Mouse (Mus musculus): ENCODE results near the gene Alkbh5. TPM values are rescaled to one million over a fixed set of nuclear protein-coding genes. Genes with fewer than 3 reads are reported as not detected.
A peak's percentile ranks its signal among the peaks of the same experiment; 100 is the strongest.
"Not testable (repeated sequence)": the region's sequence is repeated elsewhere in the genome, so short reads cannot be mapped to it uniquely, and the experiment has no call there.

The Alkbh5 gene
- polyA plus RNA-seq, 1 experiment from 2014 or later: 32.1 TPM

GRCm38 (mm10) chr11:60543211-60543610, 7.0 kb downstream of the Alkbh5 start:
- not testable (repeated sequence) for ATAC-seq (ENCODE audit: extremely low read depth, insufficient number of reproducible peaks, low FRiP score, low TSS enrichment); H3K27me3 ChIP-seq (replicated peaks); H3K27ac ChIP-seq (replicated peaks); H3K9me3 ChIP-seq; H3K4me2 ChIP-seq; H3K4me3 ChIP-seq
- Histone ChIP-seq H3K36me3 (peaks cover 62% of the 10 kb centered on the region), H3K9ac (peak overlapping the region; percentile 45; the same call in 1 of the 2 replicates), H3K4me1 (peaks cover 89% of the 10 kb centered on the region)
- WGBS: 90% methylated on average over 5 of the region's 5 CpGs

- Histone ChIP-seq H3K27ac (replicated peaks) (peak overlapping the region; percentile 40), H3K4me1 (peaks cover 90% of the 10 kb centered on the region), H3K27me3 (replicated peaks) (no peaks in the 10 kb centered on the region), H3K4me3 (no peak overlapping the region), H3K9ac (no peak overlapping the region), H3K4me2 (0 out of 2 replicates have a peak overlapping the region, but pooled peaks have one; percentile 13), H3K36me3 (peaks cover 78% of the 10 kb centered on the region), H3K9me3 (no peaks in the 10 kb centered on the region)
- no peak for ATAC-seq (ENCODE audit: extremely low read depth, insufficient number of reproducible peaks, low FRiP score, low TSS enrichment)
- 67% methylated on average over 4 of the region's 4 CpGs for WGBS
Observed at GRCm38 (mm10) chr11:60545433-60545832, 9.3 kb downstream of the Alkbh5 start.

- H3K27ac ChIP-seq (replicated peaks): peak overlapping the region; percentile 71
- WGBS: 32% methylated on average over 3 of the region's 3 CpGs
- peaks cover 69% of the 10 kb centered on the region for H3K4me1 ChIP-seq
- H3K4me3 ChIP-seq: no peak overlapping the region
- peak overlapping the region; percentile 40 for H3K4me2 ChIP-seq
- peaks cover 81% of the 10 kb centered on the region for H3K36me3 ChIP-seq
- H3K27me3 ChIP-seq (replicated peaks): no peaks in the 10 kb centered on the region
- H3K9ac ChIP-seq: peak overlapping the region; percentile 37; the same call in 1 of the 2 replicates
- ATAC-seq (ENCODE audit: extremely low read depth, insufficient number of reproducible peaks, low FRiP score, low TSS enrichment): no peak; the same call in 1 of the 2 replicates
- H3K9me3 ChIP-seq: no peaks in the 10 kb centered on the region
Observed at GRCm38 (mm10) chr11:60548112-60548511, 11.9 kb downstream of the Alkbh5 start.

GRCm38 (mm10) chr11:60553091-60553490, 16.9 kb downstream of the Alkbh5 start:
- Histone ChIP-seq H3K4me3 (no peak overlapping the region), H3K36me3 (peaks cover 96% of the 10 kb centered on the region), H3K4me2 (no peak overlapping the region), H3K4me1 (peaks cover 20% of the 10 kb centered on the region), H3K9ac (no peak overlapping the region), H3K9me3 (no peaks in the 10 kb centered on the region), H3K27me3 (replicated peaks) (no peaks in the 10 kb centered on the region), H3K27ac (replicated peaks) (no peak overlapping the region)
- ATAC-seq (ENCODE audit: extremely low read depth, insufficient number of reproducible peaks, low FRiP score, low TSS enrichment): no peak

- WGBS: 94% methylated on average over 3 of the region's 3 CpGs
- H3K4me1 ChIP-seq: 0 out of 2 replicates have a peak, but pooled peaks cover 3% of the 10 kb centered on the region
- no peak for ATAC-seq (ENCODE audit: extremely low read depth, insufficient number of reproducible peaks, low FRiP score, low TSS enrichment)
Observed at GRCm38 (mm10) chr11:60557675-60558074, 21.5 kb downstream of the Alkbh5 start.

GRCm38 (mm10) chr11:60559342-60559741, 23.2 kb downstream of the Alkbh5 start:
- H3K9me3 ChIP-seq: no peaks in the 10 kb centered on the region
- ATAC-seq (ENCODE audit: extremely low read depth, insufficient number of reproducible peaks, low FRiP score, low TSS enrichment): no peak
- no peaks in the 10 kb centered on the region for H3K27me3 ChIP-seq (replicated peaks)
- H3K4me2 ChIP-seq: no peak overlapping the region
- no peak overlapping the region for H3K4me3 ChIP-seq
- H3K9ac ChIP-seq: no peak overlapping the region
- peaks cover 54% of the 10 kb centered on the region for H3K36me3 ChIP-seq
- 11% methylated on average over 3 of the region's 3 CpGs for WGBS
- 0 out of 2 replicates have a peak, but pooled peaks cover 3% of the 10 kb centered on the region for H3K4me1 ChIP-seq
- no peak overlapping the region for H3K27ac ChIP-seq (replicated peaks)

More at GRCm38 (mm10) chr11:60557675-60558074, 21.5 kb downstream of the Alkbh5 start:
- Histone ChIP-seq H3K27me3 (replicated peaks) (no peaks in the 10 kb centered on the region), H3K36me3 (peaks cover 71% of the 10 kb centered on the region), H3K9ac (no peak overlapping the region), H3K27ac (replicated peaks) (no peak overlapping the region), H3K4me2 (no peak overlapping the region), H3K9me3 (no peaks in the 10 kb centered on the region), H3K4me3 (no peak overlapping the region)

- not testable (repeated sequence) for H3K27ac ChIP-seq (replicated peaks); H3K4me3 ChIP-seq; H3K4me2 ChIP-seq; H3K36me3 ChIP-seq; ATAC-seq (ENCODE audit: extremely low read depth, insufficient number of reproducible peaks, low FRiP score, low TSS enrichment); H3K9me3 ChIP-seq; H3K4me1 ChIP-seq; H3K27me3 ChIP-seq (replicated peaks); H3K9ac ChIP-seq
- 75% methylated on average over 12 of the region's 12 CpGs for whole genome bisulfite sequencing
Observed at GRCm38 (mm10) chr11:60574006-60574405, 37.8 kb downstream of the Alkbh5 start.

Other genes with a start within 250 kb of the Alkbh5 start
- gene Tom1l2, start 183.5 kb upstream of the Alkbh5 start, polyA plus RNA-seq (2015; fragmentation: Nextera tagmentation; extraction: Ambion mirVana): 27.5 and 28.7 TPM in 2 replicates
- gene Drc3, start 183.1 kb upstream of the Alkbh5 start, polyA plus RNA-seq (2015; fragmentation: Nextera tagmentation; extraction: Ambion mirVana): 2.4 TPM in 2 replicates
- gene Gid4, start 119.2 kb upstream of the Alkbh5 start, polyA plus RNA-seq (2015; fragmentation: Nextera tagmentation; extraction: Ambion mirVana): 15.1 and 17.6 TPM in 2 replicates
- 50.2 and 54.0 TPM in 2 replicates for gene Atpaf2, start 117.9 kb upstream of the Alkbh5 start, polyA plus RNA-seq (2015; fragmentation: Nextera tagmentation; extraction: Ambion mirVana)
- 70.9 and 72.3 TPM in 2 replicates for gene Drg2, start 81.8 kb upstream of the Alkbh5 start, polyA plus RNA-seq (2015; fragmentation: Nextera tagmentation; extraction: Ambion mirVana)
- gene Myo15, start 67.0 kb upstream of the Alkbh5 start, polyA plus RNA-seq (2015; fragmentation: Nextera tagmentation; extraction: Ambion mirVana): 0.03 and 0.05 TPM in 2 replicates
- gene Llgl1, start 163.3 kb downstream of the Alkbh5 start, polyA plus RNA-seq (2015; fragmentation: Nextera tagmentation; extraction: Ambion mirVana): 34.0 and 34.1 TPM in 2 replicates
- 75.4 and 79.1 TPM in 2 replicates for gene Flii, start 190.9 kb downstream of the Alkbh5 start, polyA plus RNA-seq (2015; fragmentation: Nextera tagmentation; extraction: Ambion mirVana)
- 17.4 and 17.7 TPM in 2 replicates for gene Mief2, start 192.0 kb downstream of the Alkbh5 start, polyA plus RNA-seq (2015; fragmentation: Nextera tagmentation; extraction: Ambion mirVana)
- gene Top3a, start 241.0 kb downstream of the Alkbh5 start, polyA plus RNA-seq (2015; fragmentation: Nextera tagmentation; extraction: Ambion mirVana): 9.7 and 11.0 TPM in 2 replicates
- 3.7 and 3.9 TPM in 2 replicates for gene Smcr8, start 241.1 kb downstream of the Alkbh5 start, polyA plus RNA-seq (2015; fragmentation: Nextera tagmentation; extraction: Ambion mirVana)

Data from heart, embryonic 13.5 days (tissue).